Mouse (Mus musculus) liver, postnatal 0 days (tissue): ENCODE measurements around the gene Adamtsl2. TPM values are rescaled to one million over a fixed set of nuclear protein-coding genes. Genes with fewer than 3 reads are reported as not detected.

Experiments used
- ATAC-seq: fragments of 200-750 bp; cut with Nextera tagmentation; 2 replicates; pipeline ENCODE4 v1.8.0; 2017; ENCODE audit warnings: mild to moderate bottlenecking, moderate library complexity
- DNase-seq: peaks from one replicate; pipeline ENCODE4 v3.0.0-alpha.2; 2016
- H3K27ac ChIP-seq: fragments of 300-500 bp; sonication (generic); 2 replicates; pipeline ENCODE4 v1.5.1; 2014; ENCODE audit warnings: antibody characterized with exemption, moderate library complexity, mild to moderate bottlenecking, low read depth
- H3K27me3 ChIP-seq: fragments of 300-500 bp; sonication (generic); 2 replicates; pipeline ENCODE4 v1.6.1; 2014; ENCODE audit warnings: low read length, control low read depth, mixed read lengths; ENCODE audit not compliant: insufficient read depth
- H3K36me3 ChIP-seq: fragments of 300-500 bp; sonication (generic); replicated peaks from 2 replicates; pipeline ENCODE4 v1.6.1; 2014; ENCODE audit warnings: mild to moderate bottlenecking, control low read depth, low read length, moderate library complexity, mixed read lengths; ENCODE audit not compliant: insufficient read depth
- H3K4me1 ChIP-seq: fragments of 300-500 bp; sonication (generic); 2 replicates; pipeline ENCODE4 v1.6.1; 2014; ENCODE audit warnings: antibody characterized with exemption, mild to moderate bottlenecking, control low read depth; ENCODE audit not compliant: insufficient read depth
- H3K4me2 ChIP-seq: fragments of 300-500 bp; sonication (generic); 2 replicates; pipeline ENCODE4 v1.6.1; 2014; ENCODE audit warnings: low read depth, mild to moderate bottlenecking, low read length, moderate library complexity, mixed read lengths
- H3K4me3 ChIP-seq: fragments of 300-500 bp; sonication (generic); 2 replicates; pipeline ENCODE4 v1.5.1; 2014; ENCODE audit warnings: low read depth, low read length
- H3K9ac ChIP-seq: fragments of 300-500 bp; sonication (generic); replicated peaks from 2 replicates; pipeline ENCODE4 v1.6.1; 2014; ENCODE audit warnings: mild to moderate bottlenecking, moderate library complexity
- H3K9me3 ChIP-seq: fragments of 300-500 bp; sonication (generic); 2 replicates; pipeline ENCODE4 v1.6.1; 2016; ENCODE audit warnings: mild to moderate bottlenecking, control low read depth, low read length, mixed read lengths
- CTCF ChIP-seq: sonication (generic); IDR thresholded peaks from 2 replicates; pipeline ENCODE4 v1.5.1; 2016; ENCODE audit warnings: antibody characterized with exemption, low read depth
- EP300 ChIP-seq: IDR thresholded peaks from 2 replicates; pipeline ENCODE4 v1.6.1; 2016; ENCODE audit warnings: antibody characterized with exemption, low read depth, mild to moderate bottlenecking
- WGBS: fragments of 180-500 bp; shearing (Covaris S2); extraction: QIAGEN DNeasy Blood & Tissue Kit; methylation state at CpG from one replicate; pipeline ENCODE4 v1.1.7; 2014; ENCODE audit not compliant: insufficient replicate concordance; 5-methylcytosine and 5-hydroxymethylcytosine counted together
- polyA plus RNA-seq: library from polyadenylated mRNA; unstranded; fragments of >200 nt; fragmentation: Nextera tagmentation; extraction: Ambion mirVana; gene quantifications from 2 replicates; pipeline ENCODE4 v1.2.1, GENCODE M21; 2015

Gene Adamtsl2
- polyA plus RNA-seq, 1 experiment from 2014 or later = 1.1 TPM

DNA sequence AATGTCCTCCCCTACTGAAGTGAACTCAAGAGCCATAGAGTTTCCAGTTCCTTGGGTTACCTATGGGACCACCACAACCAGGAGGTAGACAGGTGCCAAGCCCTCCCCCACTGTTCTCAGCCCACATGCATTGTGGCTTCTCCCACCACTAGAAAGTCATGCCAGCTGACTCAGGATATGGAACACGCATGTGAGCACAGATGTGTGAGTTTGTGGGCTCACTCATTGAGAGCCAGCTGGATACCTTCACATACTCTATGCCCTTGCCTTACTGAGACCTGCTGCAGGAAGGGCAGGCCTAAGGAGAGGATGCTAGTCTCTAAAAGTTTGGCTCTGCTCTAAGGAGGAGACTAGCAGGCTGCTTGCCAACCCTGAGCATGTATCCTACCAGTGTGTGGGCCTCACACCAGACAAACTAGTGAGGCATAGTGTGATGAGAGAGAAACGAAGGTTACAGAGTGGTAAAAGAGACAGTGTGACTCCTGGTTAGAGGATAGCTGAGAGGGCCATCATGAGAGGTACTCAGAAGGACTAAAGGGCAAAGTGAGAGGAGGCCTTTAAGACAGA lies 8.8 kb upstream of the Adamtsl2 start:
- DNase-seq = no peak
- no peak overlapping the region for H3K9ac ChIP-seq
- H3K4me1 ChIP-seq = no peaks in the 10 kb centered on the region
- no peak for ATAC-seq
- TF ChIP-seq EP300 (no peak), CTCF (no peak)
- H3K4me2 ChIP-seq = no peak overlapping the region
- no peaks in the 10 kb centered on the region for H3K27me3 ChIP-seq
- H3K36me3 ChIP-seq = no peaks in the 10 kb centered on the region
- WGBS = 74% methylated on average over 2 of the region's 2 CpGs
- H3K4me3 ChIP-seq = no peak overlapping the region
- H3K27ac ChIP-seq = no peak overlapping the region
- H3K9me3 ChIP-seq = no peaks in the 10 kb centered on the region

DNA sequence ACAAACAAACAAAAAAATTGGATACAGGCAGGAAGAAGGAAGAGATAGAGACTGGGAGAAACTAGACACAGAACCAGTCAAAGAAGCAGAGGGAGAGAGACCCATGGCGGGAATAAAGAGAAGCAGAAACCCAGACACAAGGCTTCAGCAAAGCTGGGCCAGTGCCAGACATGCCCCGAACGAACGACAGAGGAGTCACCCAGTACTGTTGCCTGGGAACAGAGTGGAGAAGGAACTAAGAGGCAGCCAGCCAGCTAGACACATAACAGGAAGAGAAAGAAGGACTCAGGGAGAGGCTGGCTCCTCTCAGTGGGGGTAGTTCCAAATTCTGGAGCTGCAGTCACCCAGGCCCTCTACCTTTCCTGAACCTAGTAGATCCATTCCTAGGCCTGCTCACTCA lies 8.0 kb upstream of the Adamtsl2 start:
- Histone ChIP-seq H3K27me3 (no peaks in the 10 kb centered on the region), H3K36me3 (no peaks in the 10 kb centered on the region), H3K4me1 (no peaks in the 10 kb centered on the region), H3K27ac (no peak overlapping the region), H3K9me3 (no peaks in the 10 kb centered on the region), H3K4me3 (no peak overlapping the region), H3K9ac (no peak overlapping the region), H3K4me2 (no peak overlapping the region)
- WGBS = 17% methylated on average over 4 of the region's 4 CpGs
- TF ChIP-seq CTCF = no peak
- no peak for TF ChIP-seq EP300
- ATAC-seq (no peak), DNase-seq (peak; percentile 48)

DNA sequence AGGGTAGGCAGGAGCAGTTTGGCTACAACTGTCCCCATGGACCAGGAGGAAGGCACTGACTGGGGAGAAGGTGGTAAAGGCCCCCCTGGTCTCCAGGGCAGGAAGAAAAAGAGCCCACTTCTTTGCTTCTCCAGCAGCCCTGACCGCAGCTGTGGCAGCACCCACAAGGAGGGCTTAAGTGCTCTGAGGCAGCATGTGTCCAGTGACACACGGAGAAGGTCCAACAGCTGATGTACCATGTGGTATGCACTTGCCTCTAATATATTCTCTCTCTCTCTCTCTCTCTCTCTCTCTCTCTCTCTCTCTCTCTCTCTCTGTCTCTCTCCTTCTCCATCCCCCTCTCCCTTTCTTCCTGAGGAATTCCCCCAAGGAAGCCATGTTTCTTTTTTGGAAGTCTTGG lies 7.2 kb upstream of the Adamtsl2 start, which contains the start of gene Mymk:
TSS of gene Mymk (minus strand) at position 202 of the 400 bp plus-strand sequence.
- Histone ChIP-seq H3K9ac (no peak within 1 kb of the TSS), H3K36me3 (no peaks in the 10 kb centered on the region), H3K4me1 (no peaks in the 10 kb centered on the region), H3K27me3 (no peaks in the 10 kb centered on the region), H3K27ac (no peak within 1 kb of the TSS), H3K4me2 (no peak within 1 kb of the TSS), H3K4me3 (no peak within 1 kb of the TSS), H3K9me3 (no peaks in the 10 kb centered on the region)
- no peak for DNase-seq
- 66% methylated on average over 2 of the region's 2 CpGs for whole genome bisulfite sequencing
- ATAC-seq = no peak
- TF ChIP-seq CTCF (no peak), EP300 (no peak)

DNA sequence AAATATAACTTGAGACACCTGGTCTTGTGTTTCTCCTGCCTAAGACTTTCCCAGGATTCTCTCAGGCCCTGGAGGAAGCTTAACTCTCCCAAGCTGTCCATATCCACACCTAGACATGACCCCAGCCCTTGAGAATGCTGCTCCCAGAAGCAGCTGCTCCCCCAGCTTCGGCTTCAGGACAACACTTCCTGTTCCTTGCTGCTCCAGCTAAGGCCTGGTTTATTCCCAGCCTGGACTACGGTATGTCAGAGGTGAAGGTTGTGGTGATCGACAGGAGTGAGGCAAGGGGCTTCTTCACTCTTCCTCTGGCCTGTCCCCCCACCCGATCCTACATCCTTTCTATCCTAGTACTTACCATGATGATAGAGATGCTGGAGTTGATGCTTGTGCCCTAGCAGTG lies 5.8 kb upstream of the Adamtsl2 start:
- 62% methylated on average over 4 of the region's 4 CpGs for WGBS
- no peak overlapping the region for H3K9ac ChIP-seq

DNA sequence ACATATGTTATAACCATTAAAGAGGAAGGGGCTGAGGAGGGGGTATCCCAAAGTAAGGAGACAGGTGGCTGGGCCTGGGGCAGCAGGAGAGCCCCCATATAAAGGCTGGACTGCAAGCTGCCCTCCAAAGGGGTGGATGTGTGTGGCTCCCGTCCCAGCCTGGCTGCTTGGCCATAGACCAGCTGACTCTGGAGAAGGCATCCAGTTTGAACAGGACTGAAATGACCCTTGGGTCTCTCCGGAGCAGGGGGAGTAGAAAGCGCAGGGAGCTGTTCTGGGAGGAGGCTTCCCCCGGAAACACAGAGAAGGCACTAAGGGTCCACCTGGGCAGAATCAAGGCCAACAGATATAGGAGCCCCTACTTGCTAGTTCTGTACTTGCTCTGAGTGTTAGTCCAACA lies 4.4 kb upstream of the Adamtsl2 start:
- Histone ChIP-seq H3K4me1 (peaks cover 10% of the 10 kb centered on the region), H3K4me2 (no peak overlapping the region), H3K9me3 (no peaks in the 10 kb centered on the region), H3K27ac (no peak overlapping the region), H3K4me3 (no peak overlapping the region), H3K9ac (no peak overlapping the region), H3K27me3 (peaks cover 8% of the 10 kb centered on the region; the same call in 1 of the 2 replicates), H3K36me3 (no peaks in the 10 kb centered on the region)
- ATAC-seq = no peak
- DNase-seq = no peak
- no peak for TF ChIP-seq CTCF
- no peak for TF ChIP-seq EP300
- 76% methylated on average over 4 of the region's 4 CpGs for WGBS

More for the DNA sequence above, 5.8 kb upstream of the Adamtsl2 start:
- no peaks in the 10 kb centered on the region for H3K4me1 ChIP-seq
- no peak overlapping the region for H3K27ac ChIP-seq
- H3K36me3 ChIP-seq = no peaks in the 10 kb centered on the region
- ATAC-seq = no peak
- no peak overlapping the region for H3K4me2 ChIP-seq
- no peaks in the 10 kb centered on the region for H3K9me3 ChIP-seq
- TF ChIP-seq EP300 = no peak
- TF ChIP-seq CTCF = no peak
- no peak for DNase-seq
- H3K27me3 ChIP-seq = 0 out of 2 replicates have a peak, but pooled peaks cover 3% of the 10 kb centered on the region
- no peak overlapping the region for H3K4me3 ChIP-seq

DNA sequence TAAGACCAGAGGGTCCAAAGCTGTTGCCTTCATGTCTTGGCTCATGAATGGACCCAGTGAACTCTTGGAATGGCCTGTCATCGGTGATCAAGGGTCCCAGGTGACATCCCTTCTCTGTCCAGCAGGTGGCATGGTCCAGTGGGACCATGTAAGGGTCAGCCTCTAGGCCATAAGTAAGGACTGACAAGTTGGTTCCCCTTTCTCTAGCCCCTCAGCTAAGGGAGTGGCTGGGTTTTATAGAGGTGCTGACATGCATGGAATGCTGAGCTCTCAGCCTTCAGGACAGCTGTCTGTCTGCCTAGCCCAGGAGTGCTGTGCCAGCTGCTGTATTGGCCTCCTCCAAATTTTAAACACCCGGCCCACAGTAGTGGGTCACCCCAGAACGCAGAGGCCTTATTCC lies 3.7 kb upstream of the Adamtsl2 start:
- TF ChIP-seq EP300 (no peak), CTCF (peak; percentile 82)
- peak; percentile 57 for DNase-seq
- no peak overlapping the region for H3K27ac ChIP-seq
- H3K4me1 ChIP-seq = peaks cover 10% of the 10 kb centered on the region
- no peak overlapping the region for H3K4me3 ChIP-seq
- 52% methylated on average over 3 of the region's 3 CpGs for whole genome bisulfite sequencing
- ATAC-seq = peak; percentile 59
- peaks cover 8% of the 10 kb centered on the region; the same call in 1 of the 2 replicates for H3K27me3 ChIP-seq
- no peaks in the 10 kb centered on the region for H3K9me3 ChIP-seq
- H3K36me3 ChIP-seq = no peaks in the 10 kb centered on the region
- no peak overlapping the region for H3K9ac ChIP-seq
- no peak overlapping the region for H3K4me2 ChIP-seq
